Mouse (Mus musculus): Measurements from ENCODE around the gene Plekho1.

GRCm38 (mm10) chr3:96036796-96037195 lies 41.0 kb upstream of the Plekho1 start:
- TF ChIP-seq EP300 (IDR thresholded peaks at IDR 0.05; ENCODE audit: low read depth) (no peak), CTCF (IDR thresholded peaks at IDR 0.05; ENCODE audit: low read depth) (no peak)

Measured in liver, embryonic 14.5 days (tissue).